Mouse (Mus musculus): Measurements from ENCODE around the gene Zmynd15. TPM values are rescaled to one million over a fixed set of nuclear protein-coding genes. Genes with fewer than 3 reads are reported as not detected.

The Zmynd15 gene
- polyA plus RNA-seq, 1 experiment from 2014 or later: 0.95 TPM

- WGBS: 77% methylated on average over 2 of the region's 2 CpGs
These were observed 52.0 kb downstream of the Zmynd15 start for GRCm38 (mm10) chr11:70511242-70511641.

DNA sequence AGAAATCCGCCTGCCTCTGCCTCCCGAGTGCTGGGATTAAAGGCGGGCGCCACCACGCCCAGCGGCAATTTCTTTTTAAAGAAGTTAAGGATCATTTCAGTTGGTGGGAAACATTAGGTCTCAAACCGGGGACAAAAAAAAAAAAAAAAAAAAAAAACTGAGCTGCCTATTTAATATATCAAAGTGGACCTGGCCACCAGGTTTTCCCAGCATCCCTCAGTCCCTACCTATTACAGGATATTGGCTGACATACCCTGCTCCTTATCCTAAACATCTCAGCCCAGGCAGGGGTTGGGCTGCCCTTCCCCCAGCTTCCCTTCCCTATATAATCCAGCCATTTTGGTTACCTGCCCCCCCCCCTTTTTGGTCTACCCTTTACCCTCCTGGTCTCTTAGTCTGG lies 52.6 kb downstream of the Zmynd15 start:
- Histone ChIP-seq H3K9me3 (ENCODE audit: control insufficient read depth, low read length) (no peaks in the 10 kb centered on the region), H3K4me3 (replicated peaks; ENCODE audit: low read length) (no peak overlapping the region), H3K9ac (no peak overlapping the region), H3K4me1 (replicated peaks; ENCODE audit: control insufficient read depth, insufficient read depth, low read length) (0 out of 2 replicates have a peak, but pooled peaks cover 7% of the 10 kb centered on the region), H3K27ac (no peak overlapping the region), H3K36me3 (replicated peaks; ENCODE audit: control insufficient read depth, insufficient read depth) (no peaks in the 10 kb centered on the region), H3K27me3 (ENCODE audit: control insufficient read depth, insufficient read depth, low read length) (peaks cover 4% of the 10 kb centered on the region; the same call in 1 of the 2 replicates), H3K4me2 (replicated peaks) (no peak overlapping the region)
- ATAC-seq (ENCODE audit: low FRiP score) (no peak), DNase-seq (ENCODE audit: low spot score) (no peak)
- 93% methylated on average over 7 of the region's 7 CpGs for WGBS

More at GRCm38 (mm10) chr11:70511242-70511641, 52.0 kb downstream of the Zmynd15 start:
- Histone ChIP-seq H3K9me3 (ENCODE audit: control insufficient read depth, low read length) (no peaks in the 10 kb centered on the region), H3K9ac (no peak overlapping the region), H3K4me2 (replicated peaks) (no peak overlapping the region), H3K36me3 (replicated peaks; ENCODE audit: control insufficient read depth, insufficient read depth) (no peaks in the 10 kb centered on the region), H3K27me3 (ENCODE audit: control insufficient read depth, insufficient read depth, low read length) (peaks cover 4% of the 10 kb centered on the region; the same call in 1 of the 2 replicates), H3K27ac (no peak overlapping the region), H3K4me1 (replicated peaks; ENCODE audit: control insufficient read depth, insufficient read depth, low read length) (0 out of 2 replicates have a peak, but pooled peaks cover 7% of the 10 kb centered on the region), H3K4me3 (replicated peaks; ENCODE audit: low read length) (no peak overlapping the region)
- ATAC-seq (ENCODE audit: low FRiP score) (no peak), DNase-seq (ENCODE audit: low spot score) (no peak)

DNA sequence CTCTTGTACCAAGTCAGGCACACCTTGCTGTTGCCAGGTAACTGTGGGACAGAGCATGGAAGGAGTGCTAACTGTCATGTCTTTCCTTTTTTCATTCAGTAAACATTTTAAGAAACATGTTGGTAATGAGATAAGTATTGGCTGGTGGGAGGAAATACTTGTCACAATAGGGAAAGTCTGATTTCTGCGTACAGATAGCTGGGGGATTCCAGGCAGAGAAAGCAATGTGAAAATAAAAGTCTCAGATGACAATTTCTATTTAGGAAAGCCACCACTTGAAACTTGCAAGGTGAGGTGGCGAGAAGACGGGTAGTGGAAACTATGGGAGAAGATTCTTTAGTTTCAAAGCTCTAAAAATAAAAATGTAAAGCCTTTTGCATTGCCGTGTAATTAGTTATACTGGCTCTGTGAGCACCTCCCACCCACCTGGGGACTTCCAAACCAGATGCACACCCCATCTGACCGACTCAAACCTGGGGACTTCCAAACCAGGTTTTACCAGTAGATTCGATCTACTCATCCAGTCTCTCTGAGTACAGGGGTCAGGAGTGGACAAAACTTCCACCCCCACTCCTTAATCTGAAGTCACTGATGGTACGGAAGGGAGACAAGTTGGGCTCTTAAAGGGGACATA lies 53.6 kb downstream of the Zmynd15 start:
- DNase-seq (ENCODE audit: low spot score): no peak
- Histone ChIP-seq H3K9ac (no peak overlapping the region), H3K4me2 (replicated peaks) (no peak overlapping the region), H3K27me3 (ENCODE audit: control insufficient read depth, insufficient read depth, low read length) (peaks cover 4% of the 10 kb centered on the region; the same call in 1 of the 2 replicates), H3K36me3 (replicated peaks; ENCODE audit: control insufficient read depth, insufficient read depth) (no peaks in the 10 kb centered on the region), H3K4me1 (replicated peaks; ENCODE audit: control insufficient read depth, insufficient read depth, low read length) (0 out of 2 replicates have a peak, but pooled peaks cover 7% of the 10 kb centered on the region), H3K27ac (no peak overlapping the region), H3K4me3 (replicated peaks; ENCODE audit: low read length) (no peak overlapping the region), H3K9me3 (ENCODE audit: control insufficient read depth, low read length) (no peaks in the 10 kb centered on the region)
- ATAC-seq (ENCODE audit: low FRiP score): no peak
- WGBS: 79% methylated on average over 7 of the region's 7 CpGs

GRCm38 (mm10) chr11:70513520-70513919 lies 54.3 kb downstream of the Zmynd15 start:
- ATAC-seq (ENCODE audit: low FRiP score) (no peak), DNase-seq (ENCODE audit: low spot score) (no peak)
- Histone ChIP-seq H3K4me1 (replicated peaks; ENCODE audit: control insufficient read depth, insufficient read depth, low read length) (0 out of 2 replicates have a peak, but pooled peaks cover 7% of the 10 kb centered on the region), H3K36me3 (replicated peaks; ENCODE audit: control insufficient read depth, insufficient read depth) (no peaks in the 10 kb centered on the region), H3K27ac (no peak overlapping the region), H3K9ac (no peak overlapping the region), H3K4me2 (replicated peaks) (no peak overlapping the region), H3K9me3 (ENCODE audit: control insufficient read depth, low read length) (no peaks in the 10 kb centered on the region), H3K4me3 (replicated peaks; ENCODE audit: low read length) (no peak overlapping the region), H3K27me3 (ENCODE audit: control insufficient read depth, insufficient read depth, low read length) (no peaks in the 10 kb centered on the region; the same call in 1 of the 2 replicates)
- 43% methylated on average over 11 of the region's 11 CpGs for WGBS

DNA sequence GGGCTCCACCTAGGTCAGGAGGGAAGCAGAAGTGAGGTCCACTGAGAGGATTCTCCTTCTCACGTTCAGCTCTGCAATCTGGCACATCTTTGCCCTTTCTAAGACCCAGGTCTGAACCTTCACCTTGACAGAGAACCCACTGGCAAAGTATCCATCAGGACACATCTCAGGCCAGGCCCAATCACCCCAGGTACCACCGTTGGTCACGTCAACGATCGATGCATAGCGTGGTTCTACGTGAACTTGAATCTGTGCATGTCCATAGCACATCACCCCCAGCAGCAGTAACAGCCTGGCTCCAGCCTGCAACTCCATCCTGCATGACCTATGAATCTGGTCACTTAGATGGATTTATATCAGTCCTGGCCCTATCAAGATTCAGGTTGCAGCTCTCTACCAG lies 55.1 kb downstream of the Zmynd15 start, which contains the start of gene Vmo1:
Vmo1 (minus strand) TSS at position 329 of the 400 bp plus-strand sequence.
- Histone ChIP-seq H3K4me2 (replicated peaks) (no peak within 1 kb of the TSS), H3K36me3 (replicated peaks; ENCODE audit: control insufficient read depth, insufficient read depth) (no peaks in the 10 kb centered on the region), H3K27me3 (ENCODE audit: control insufficient read depth, insufficient read depth, low read length) (no peaks in the 10 kb centered on the region; the same call in 1 of the 2 replicates), H3K4me3 (replicated peaks; ENCODE audit: low read length) (no peak within 1 kb of the TSS), H3K27ac (no peak within 1 kb of the TSS), H3K4me1 (replicated peaks; ENCODE audit: control insufficient read depth, insufficient read depth, low read length) (0 out of 2 replicates have a peak, but pooled peaks cover 7% of the 10 kb centered on the region), H3K9ac (no peak within 1 kb of the TSS), H3K9me3 (ENCODE audit: control insufficient read depth, low read length) (no peaks in the 10 kb centered on the region)
- DNase-seq (ENCODE audit: low spot score): no peak
- no peak for ATAC-seq (ENCODE audit: low FRiP score)
- 94% methylated on average over 7 of the region's 7 CpGs for WGBS

Small RNA genes within 50 kb of the gene (microRNA-seq; reads per million reads assigned to microRNA genes)
- gene Mir7115: 0.97 reads per million

Other genes starting within 250 kb of the Zmynd15 start
- 3.5 and 4.7 TPM in 2 replicates for gene Slc16a11, start 246.7 kb upstream of the Zmynd15 start, polyA plus RNA-seq (2014; fragmentation: Nextera tagmentation; extraction: Ambion mirVana)
- gene Slc16a13, start 238.4 kb upstream of the Zmynd15 start, polyA plus RNA-seq (2014; fragmentation: Nextera tagmentation; extraction: Ambion mirVana): 12.9 and 13.4 TPM in 2 replicates
- gene Bcl6b, start 229.6 kb upstream of the Zmynd15 start, polyA plus RNA-seq (2014; fragmentation: Nextera tagmentation; extraction: Ambion mirVana): 5.0 and 5.2 TPM in 2 replicates
- 155 and 161 TPM in 2 replicates for gene 0610010K14Rik, start 221.5 kb upstream of the Zmynd15 start, polyA plus RNA-seq (2014; fragmentation: Nextera tagmentation; extraction: Ambion mirVana)
- gene Gm21988, start 219.6 kb upstream of the Zmynd15 start, polyA plus RNA-seq (2014; fragmentation: Nextera tagmentation; extraction: Ambion mirVana): 12.6 and 15.9 TPM in 2 replicates
- 342 and 388 TPM in 2 replicates for gene Rnasek, start 219.6 kb upstream of the Zmynd15 start, polyA plus RNA-seq (2014; fragmentation: Nextera tagmentation; extraction: Ambion mirVana)
- gene Alox12, start 204.1 kb upstream of the Zmynd15 start, polyA plus RNA-seq (2014; fragmentation: Nextera tagmentation; extraction: Ambion mirVana): 1.7 and 2.1 TPM in 2 replicates
- gene Alox12e, start 136.8 kb upstream of the Zmynd15 start, polyA plus RNA-seq (2014; fragmentation: Nextera tagmentation; extraction: Ambion mirVana): not detected in 2 replicates
- gene Alox15, start 107.4 kb upstream of the Zmynd15 start, polyA plus RNA-seq (2014; fragmentation: Nextera tagmentation; extraction: Ambion mirVana): 0.11 TPM in 1 of 2 replicates, not detected in the other
- 29.9 and 33.0 TPM in 2 replicates for gene Pelp1, start 49.4 kb upstream of the Zmynd15 start, polyA plus RNA-seq (2014; fragmentation: Nextera tagmentation; extraction: Ambion mirVana)
- 55.9 and 61.2 TPM in 2 replicates for gene Arrb2, start 26.8 kb upstream of the Zmynd15 start, polyA plus RNA-seq (2014; fragmentation: Nextera tagmentation; extraction: Ambion mirVana)
- gene Med11, start 7.5 kb upstream of the Zmynd15 start, polyA plus RNA-seq (2014; fragmentation: Nextera tagmentation; extraction: Ambion mirVana): 41.8 and 45.8 TPM in 2 replicates
- gene Cxcl16, start 551 bp downstream of the Zmynd15 start, polyA plus RNA-seq (2014; fragmentation: Nextera tagmentation; extraction: Ambion mirVana): 7.8 and 10.2 TPM in 2 replicates
- gene Tm4sf5, start 45.8 kb downstream of the Zmynd15 start, polyA plus RNA-seq (2014; fragmentation: Nextera tagmentation; extraction: Ambion mirVana): 2.9 and 3.0 TPM in 2 replicates
- not detected in 2 replicates for gene Vmo1, start 55.2 kb downstream of the Zmynd15 start, polyA plus RNA-seq (2014; fragmentation: Nextera tagmentation; extraction: Ambion mirVana)
- gene Gltpd2, start 59.8 kb downstream of the Zmynd15 start, polyA plus RNA-seq (2014; fragmentation: Nextera tagmentation; extraction: Ambion mirVana): 0.27 and 0.28 TPM in 2 replicates
- 747 and 789 TPM in 2 replicates for gene Psmb6, start 65.9 kb downstream of the Zmynd15 start, polyA plus RNA-seq (2014; fragmentation: Nextera tagmentation; extraction: Ambion mirVana)
- not detected in 2 replicates for gene Gm40193, start 73.5 kb downstream of the Zmynd15 start, polyA plus RNA-seq (2014; fragmentation: Nextera tagmentation; extraction: Ambion mirVana)
- gene Pld2, start 80.6 kb downstream of the Zmynd15 start, polyA plus RNA-seq (2014; fragmentation: Nextera tagmentation; extraction: Ambion mirVana): 14.2 and 16.4 TPM in 2 replicates
- gene Mink1, start 103.4 kb downstream of the Zmynd15 start, polyA plus RNA-seq (2014; fragmentation: Nextera tagmentation; extraction: Ambion mirVana): 19.5 and 21.5 TPM in 2 replicates
- not detected in 2 replicates for gene 4930544D05Rik, start 156.4 kb downstream of the Zmynd15 start, polyA plus RNA-seq (2014; fragmentation: Nextera tagmentation; extraction: Ambion mirVana)
- gene Chrne, start 159.8 kb downstream of the Zmynd15 start, polyA plus RNA-seq (2014; fragmentation: Nextera tagmentation; extraction: Ambion mirVana): not detected in 2 replicates
- gene Gp1ba, start 179.7 kb downstream of the Zmynd15 start, polyA plus RNA-seq (2014; fragmentation: Nextera tagmentation; extraction: Ambion mirVana): 0.29 and 0.43 TPM in 2 replicates
- 90.6 and 93.4 TPM in 2 replicates for gene Rnf167, start 187.8 kb downstream of the Zmynd15 start, polyA plus RNA-seq (2014; fragmentation: Nextera tagmentation; extraction: Ambion mirVana)
- 158 TPM in 2 replicates for gene Slc25a11, start 188.0 kb downstream of the Zmynd15 start, polyA plus RNA-seq (2014; fragmentation: Nextera tagmentation; extraction: Ambion mirVana)
- gene Pfn1, start 195.2 kb downstream of the Zmynd15 start, polyA plus RNA-seq (2014; fragmentation: Nextera tagmentation; extraction: Ambion mirVana): 662 and 703 TPM in 2 replicates
- 6.4 and 7.8 TPM in 2 replicates for gene Eno3, start 197.8 kb downstream of the Zmynd15 start, polyA plus RNA-seq (2014; fragmentation: Nextera tagmentation; extraction: Ambion mirVana)
- 94.8 and 115 TPM in 2 replicates for gene Spag7, start 210.0 kb downstream of the Zmynd15 start, polyA plus RNA-seq (2014; fragmentation: Nextera tagmentation; extraction: Ambion mirVana)
- gene Camta2, start 228.7 kb downstream of the Zmynd15 start, polyA plus RNA-seq (2014; fragmentation: Nextera tagmentation; extraction: Ambion mirVana): 24.2 and 26.1 TPM in 2 replicates
- 1.4 and 1.9 TPM in 2 replicates for gene Inca1, start 240.7 kb downstream of the Zmynd15 start, polyA plus RNA-seq (2014; fragmentation: Nextera tagmentation; extraction: Ambion mirVana)
- 4.9 and 6.8 TPM in 2 replicates for gene Kif1c, start 241.1 kb downstream of the Zmynd15 start, polyA plus RNA-seq (2014; fragmentation: Nextera tagmentation; extraction: Ambion mirVana)

Data from hindbrain, embryonic 14.5 days (tissue).